Mouse (Mus musculus) forebrain, embryonic 14.5 days (tissue): ENCODE data around the gene Trim60. TPM values are rescaled to one million over a fixed set of nuclear protein-coding genes. Genes with fewer than 3 reads are reported as not detected.

Source experiments
- polyA plus RNA-seq: library from polyadenylated mRNA; unstranded; fragments of >200 nt; fragmentation: Nextera tagmentation; extraction: Ambion mirVana; gene quantifications from 2 replicates; pipeline ENCODE4 v1.2.1, GENCODE M21; 2014

Trim60 gene
- polyA plus RNA-seq, 1 experiment from 2014 or later = not detected

Other genes starting within 250 kb of the Trim60 start
- gene Klhl2, start 168.6 kb downstream of the Trim60 start, polyA plus RNA-seq = 16.3 and 20.6 TPM in 2 replicates
- gene Tmem192, start 71.4 kb downstream of the Trim60 start, polyA plus RNA-seq = 24.0 and 26.2 TPM in 2 replicates
- 0.09 TPM in 1 of 2 replicates, not detected in the other for gene Trim75, start 30.8 kb downstream of the Trim60 start, polyA plus RNA-seq
- not detected in 2 replicates for gene Trim61, start 61 bp downstream of the Trim60 start, polyA plus RNA-seq
- gene Apela, start 18.8 kb upstream of the Trim60 start, polyA plus RNA-seq = 1.1 and 1.3 TPM in 2 replicates
- not detected in 2 replicates for gene Gm10663, start 56.4 kb upstream of the Trim60 start, polyA plus RNA-seq
- gene BC030870, start 111.0 kb upstream of the Trim60 start, polyA plus RNA-seq = not detected in 2 replicates